Mouse (Mus musculus) layer of hippocampus, postnatal 25 days (tissue): ENCODE results near the gene Vwa3b. TPM values are rescaled to one million over a fixed set of nuclear protein-coding genes. Genes with fewer than 3 reads are reported as not detected.

Experiments used
- DNase-seq, 2 experiments: peaks; one replicate each; pipeline ENCODE4 v3.0.0; 2022; ENCODE audit warnings: mixed read lengths in 2 of 2, low spot score in 1 of 2; ENCODE audit errors: extremely low spot score in 1 of 2
- total RNA-seq, 2 experiments: library from RNA; stranded (reverse); gene quantifications; 2 replicates each; pipeline ENCODE4 v1.2.3; 2021

The Vwa3b gene
- 10 to 100 TPM; 19.6 to 21.1 TPM for total RNA-seq

- no peak for DNase-seq
Observed at GRCm38 (mm10) chr1:37025962-37026686, at the start of gene Vwa3b. TSS of gene Vwa3b (plus strand) at chr1:37026596.

GRCm38 (mm10) chr1:36976770-36977169 lies 49.6 kb upstream of the Vwa3b start:
- DNase-seq: no peak

- no peak for DNase-seq
Observed at GRCm38 (mm10) chr1:36982191-36982961, 44.0 kb upstream of the Vwa3b start.

- DNase-seq: no peak
Observed at GRCm38 (mm10) chr1:36983754-36984153, 42.6 kb upstream of the Vwa3b start.

- DNase-seq: no peak
Observed at GRCm38 (mm10) chr1:36984406-36984805, 42.0 kb upstream of the Vwa3b start.

- DNase-seq: no peak
Observed at GRCm38 (mm10) chr1:36985896-36986295, 40.5 kb upstream of the Vwa3b start.

- no peak for DNase-seq
Observed at GRCm38 (mm10) chr1:36986396-36987160, 39.8 kb upstream of the Vwa3b start.

GRCm38 (mm10) chr1:36987172-36988148 lies 38.9 kb upstream of the Vwa3b start:
- no peak for DNase-seq

GRCm38 (mm10) chr1:36988161-36988560 lies 38.2 kb upstream of the Vwa3b start:
- no peak for DNase-seq

GRCm38 (mm10) chr1:36988561-36988960 lies 37.8 kb upstream of the Vwa3b start:
- DNase-seq: no peak

- DNase-seq: no peak
Observed at GRCm38 (mm10) chr1:36994296-36994695, 32.1 kb upstream of the Vwa3b start.

- no peak for DNase-seq
Observed at GRCm38 (mm10) chr1:36995760-36996159, 30.6 kb upstream of the Vwa3b start.

- no peak for DNase-seq
Observed at GRCm38 (mm10) chr1:36996561-36997213, 29.7 kb upstream of the Vwa3b start.

GRCm38 (mm10) chr1:37000307-37000706 lies 26.1 kb upstream of the Vwa3b start:
- no peak for DNase-seq

- no peak for DNase-seq
Observed at GRCm38 (mm10) chr1:37001636-37002315, 24.6 kb upstream of the Vwa3b start.

GRCm38 (mm10) chr1:37002316-37003008 lies 23.9 kb upstream of the Vwa3b start:
- no peak for DNase-seq

- DNase-seq: no peak
Observed at GRCm38 (mm10) chr1:37004533-37004932, 21.9 kb upstream of the Vwa3b start.

- DNase-seq: no peak
Observed at GRCm38 (mm10) chr1:37005036-37005435, 21.4 kb upstream of the Vwa3b start.
